Mouse (Mus musculus) c-Kit-negative CD71-positive TER-119-positive erythroid progenitor cells, embryonic 14.5 days (primary cell): ENCODE data around the gene Pgrmc2.

ENCODE experiments used
- DNase-seq: peaks from one replicate; pipeline ENCODE4 v3.0.0-alpha.2; 2013; ENCODE audit warnings: low read depth, low spot score

Gene Pgrmc2

DNA sequence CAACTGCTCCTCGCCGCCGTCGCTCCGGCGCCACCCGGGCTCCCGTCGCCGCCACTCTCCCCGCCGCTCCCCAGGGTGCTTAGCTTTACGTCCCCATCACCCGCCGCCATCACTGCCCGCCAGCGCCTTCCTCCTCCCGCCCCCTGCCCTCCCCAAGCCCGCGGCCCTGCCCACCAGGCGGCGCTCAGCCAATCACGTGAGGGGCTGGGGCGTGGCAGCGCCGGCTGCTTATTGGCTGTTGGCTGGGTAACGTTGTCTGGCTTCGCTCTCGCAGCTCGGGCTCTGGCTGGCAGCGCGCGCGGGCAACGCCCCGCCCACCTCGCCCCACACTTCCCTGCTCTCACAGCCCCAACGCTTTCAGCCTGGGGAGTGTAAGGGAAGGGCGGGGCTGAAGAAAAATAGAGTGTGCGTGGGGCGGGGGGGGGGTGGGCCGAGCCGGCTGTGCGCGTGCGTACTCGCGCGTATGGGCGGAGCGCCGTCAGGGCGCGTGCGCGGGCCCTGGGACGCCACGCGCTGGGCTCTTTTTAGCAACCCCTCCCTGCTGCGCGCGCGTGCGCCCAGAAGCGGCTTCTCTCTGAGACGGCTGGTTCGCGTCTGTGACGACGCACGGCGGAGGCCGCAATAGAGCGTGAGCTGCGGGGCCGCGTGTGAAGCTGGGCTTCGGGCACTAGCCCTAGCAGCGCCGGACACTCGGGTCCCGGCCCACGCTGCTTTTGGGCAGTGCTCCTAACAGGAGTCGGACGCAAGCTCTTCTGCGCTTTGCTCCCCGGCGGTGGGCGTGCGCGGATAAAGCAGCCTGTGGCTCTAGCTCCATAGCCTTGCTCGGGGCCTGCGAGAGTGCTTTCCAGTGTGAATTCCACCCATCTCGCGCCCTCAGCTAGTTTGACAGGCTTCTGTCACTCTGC is at the start of gene Pgrmc2:
TSS of gene Pgrmc2 (minus strand) at position 162 of the 905 bp plus-strand sequence.
- peak; percentile 97 for DNase-seq

DNA sequence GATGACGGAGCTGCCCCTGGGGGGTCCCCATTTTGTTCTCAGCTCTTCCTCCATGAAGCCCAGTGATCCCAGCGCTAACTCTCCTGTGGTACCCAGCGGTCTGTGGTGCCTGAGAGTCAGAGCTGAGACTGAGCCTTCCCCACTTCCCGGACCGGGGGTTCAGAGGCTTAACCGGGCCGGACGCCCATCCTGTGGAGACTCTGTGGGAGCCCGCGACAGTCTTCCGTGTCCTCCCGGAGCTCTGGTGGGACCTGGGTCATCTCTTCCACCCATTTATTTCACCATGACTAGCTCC is 41.1 kb upstream of the Pgrmc2 start:
- DNase-seq, result no peak

DNA sequence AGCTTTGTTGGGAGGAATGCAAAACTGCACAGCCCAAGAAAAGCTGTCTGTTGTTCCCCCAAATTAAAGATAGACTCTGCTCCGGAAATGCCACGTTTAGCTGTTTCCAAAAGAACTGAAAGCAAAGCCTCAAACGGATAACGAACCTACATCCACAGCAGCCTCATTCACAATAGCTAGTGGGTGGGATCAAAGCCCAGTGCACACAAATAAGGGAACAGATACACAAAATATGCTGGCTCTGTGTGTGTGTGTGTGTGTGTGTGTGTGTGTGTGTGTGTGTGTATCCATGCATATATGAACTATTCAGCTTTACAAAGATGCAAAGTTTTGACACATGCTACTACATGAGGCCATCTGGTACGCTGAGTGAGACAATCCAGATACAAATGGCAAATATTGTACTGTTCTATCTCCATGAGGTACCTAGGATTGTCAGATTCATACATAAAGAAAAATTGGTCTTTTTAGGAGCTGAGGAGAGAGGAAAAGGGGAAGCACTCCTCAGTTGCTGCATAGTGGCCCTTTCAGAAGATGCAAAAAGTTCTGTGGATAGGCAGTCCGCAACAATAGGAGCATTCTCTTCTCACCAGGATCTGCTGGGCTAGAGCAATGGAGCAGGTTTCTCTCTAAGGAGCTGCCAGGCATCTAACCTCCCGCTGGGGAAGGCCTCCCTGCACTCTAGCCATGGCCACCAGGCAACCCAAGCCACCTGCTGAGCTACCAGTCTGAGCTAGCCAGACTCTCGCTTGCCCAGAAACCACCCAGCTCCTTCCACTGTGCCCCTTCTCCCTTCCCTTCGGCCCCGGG is 40.5 kb upstream of the Pgrmc2 start:
- no peak for DNase-seq

DNA sequence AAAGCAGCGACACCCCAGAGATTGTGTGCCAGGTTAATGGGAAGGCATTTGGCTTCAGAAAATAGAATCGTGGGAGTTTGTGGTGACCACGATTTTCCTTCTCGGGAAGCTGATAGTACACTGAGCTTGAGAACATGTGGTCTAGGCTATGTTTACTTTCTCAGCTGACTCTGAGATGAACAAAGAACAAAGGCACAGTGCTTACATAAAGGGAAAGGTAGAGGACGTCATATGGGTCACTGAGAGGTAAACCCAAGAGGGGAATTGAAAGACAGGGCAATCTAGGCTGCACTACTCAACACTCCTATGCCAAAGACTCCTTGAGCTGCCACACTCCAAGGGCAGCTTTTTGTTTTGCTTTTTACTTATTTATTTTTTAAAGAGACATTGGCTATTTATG is 35.3 kb upstream of the Pgrmc2 start:
- no peak for DNase-seq

DNA sequence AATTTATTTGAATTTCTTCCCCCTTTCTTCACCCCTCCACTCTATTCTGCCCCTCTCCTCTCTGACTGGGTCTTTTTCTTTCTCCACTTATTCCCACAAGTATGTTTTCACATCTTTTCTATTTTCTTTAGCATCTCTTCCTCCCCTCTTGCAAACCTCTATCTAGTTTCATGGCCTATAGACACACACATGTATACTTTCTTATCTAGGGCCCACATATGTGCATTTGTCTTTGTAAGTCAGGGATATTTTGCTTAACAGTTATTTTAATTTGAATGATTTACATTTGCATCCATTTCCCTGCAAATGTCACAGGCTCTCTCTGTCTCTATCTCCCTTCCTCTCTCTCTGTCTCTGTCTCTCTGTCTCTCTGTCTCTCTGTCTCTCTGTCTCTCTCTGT is 34.6 kb upstream of the Pgrmc2 start:
- DNase-seq, result no peak

DNA sequence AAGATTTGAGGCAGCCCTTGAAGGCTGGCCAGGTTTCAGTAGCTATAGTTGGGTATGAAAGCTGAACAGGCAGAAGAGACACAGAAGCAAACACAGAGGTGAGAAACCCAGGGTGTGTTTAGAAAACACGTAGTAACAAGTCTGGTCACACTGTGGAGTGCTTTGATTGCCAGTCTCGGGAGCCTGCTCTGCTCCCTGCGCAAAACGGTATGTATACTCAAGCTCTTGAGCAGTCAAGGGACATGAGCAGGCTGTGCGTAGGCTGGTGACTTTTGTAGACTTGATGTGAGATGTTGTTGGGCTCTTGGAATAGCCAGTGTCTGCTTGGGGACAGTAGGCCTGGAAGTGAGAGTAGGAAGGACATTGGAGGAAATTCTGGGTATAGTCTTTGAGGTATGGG is 30.3 kb upstream of the Pgrmc2 start:
- DNase-seq, result no peak

DNA sequence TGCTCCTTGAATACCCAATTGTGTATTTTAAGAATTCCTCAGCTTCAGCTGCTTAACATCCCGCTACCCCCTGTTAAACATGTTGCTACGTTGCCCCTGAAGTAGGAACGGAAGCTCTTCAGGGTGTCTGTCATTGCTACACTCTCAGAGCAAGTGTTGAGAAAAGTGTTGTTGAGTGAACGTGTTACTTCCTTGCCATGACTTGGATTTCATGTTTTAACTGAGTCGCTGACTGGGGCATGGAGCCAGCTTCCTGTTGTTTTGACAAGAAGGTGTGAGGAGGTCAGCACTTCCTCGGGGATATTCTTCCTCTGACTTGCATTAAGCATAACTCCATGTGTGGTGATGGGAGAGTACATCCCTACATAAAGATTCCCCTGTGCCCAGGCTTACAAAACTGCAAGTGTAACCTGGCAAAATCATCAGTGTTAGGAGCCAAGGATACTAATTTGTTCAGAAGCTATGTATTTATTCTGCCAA is 25.5 kb upstream of the Pgrmc2 start:
- DNase-seq, result no peak

DNA sequence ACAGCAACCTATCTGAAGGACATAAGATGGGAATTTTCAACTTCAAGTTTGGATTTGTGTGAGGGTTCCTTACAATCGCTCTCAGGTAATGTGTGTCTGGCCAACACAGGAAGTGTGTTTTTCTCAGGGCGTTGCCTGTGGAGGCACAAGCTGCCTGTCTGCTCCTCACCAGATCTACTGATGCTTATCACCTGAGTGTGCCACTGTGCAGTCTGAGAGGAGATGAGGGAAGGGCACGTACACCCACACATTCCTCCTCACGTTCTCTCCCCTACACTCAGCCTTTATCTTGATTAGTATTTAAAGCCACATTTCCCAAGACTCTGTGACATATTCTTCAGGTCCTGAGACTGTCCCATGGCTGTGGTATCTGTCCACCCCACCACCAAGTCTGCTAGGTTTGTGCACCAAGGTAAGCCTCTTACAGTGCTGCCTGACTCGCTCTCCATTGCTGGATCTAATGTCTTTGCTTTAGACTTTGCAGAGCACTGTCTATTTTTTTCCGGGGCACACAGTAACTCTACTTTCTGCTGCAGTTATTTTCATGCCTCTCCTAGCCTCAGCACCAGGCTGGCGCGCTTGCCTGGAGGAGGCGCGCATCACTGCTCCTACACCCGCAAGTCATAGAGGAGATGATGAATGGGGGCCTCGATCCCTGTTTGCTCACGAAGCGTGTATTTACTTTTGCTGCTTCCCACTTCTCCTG is 24.9 kb upstream of the Pgrmc2 start:
- DNase-seq, result no peak

DNA sequence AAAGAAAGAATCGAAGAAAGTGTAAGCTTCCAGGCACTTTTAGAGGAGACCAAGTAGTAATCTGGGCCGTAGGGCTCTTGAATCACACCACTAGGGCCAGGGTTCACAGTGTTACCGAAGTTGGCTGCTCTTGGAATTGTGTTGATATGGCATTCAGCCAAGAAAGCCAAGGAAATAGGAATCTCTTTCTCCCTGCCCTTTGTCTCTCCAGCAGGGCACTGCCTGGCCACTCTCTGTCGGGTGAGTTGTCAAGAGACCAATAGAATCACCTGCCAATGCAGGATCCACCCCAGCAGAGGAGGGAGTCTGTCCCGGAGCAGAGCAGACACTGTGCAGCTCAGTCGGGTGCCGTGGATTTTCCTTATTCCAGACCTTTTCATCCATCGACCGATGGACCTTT is 19.1 kb upstream of the Pgrmc2 start:
- no peak for DNase-seq

DNA sequence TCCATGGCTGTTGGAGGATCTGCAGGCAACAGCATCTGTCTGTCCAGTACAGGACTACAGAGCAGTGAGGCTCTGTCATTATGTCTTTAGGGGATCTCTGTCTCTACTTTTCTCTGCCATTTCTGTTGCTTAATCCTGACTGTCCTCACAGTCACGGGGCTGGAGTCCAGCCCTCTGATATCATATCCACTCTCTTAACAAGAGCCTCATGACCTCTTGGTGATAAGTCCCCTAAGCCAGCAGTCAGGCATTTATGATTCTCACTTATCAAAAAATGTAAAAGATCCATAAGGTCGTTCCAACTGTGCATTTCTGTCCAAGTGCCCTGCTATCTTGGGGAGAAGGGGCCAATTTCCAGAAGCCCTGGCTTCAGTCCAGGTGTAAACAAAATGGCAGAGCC is 17.3 kb upstream of the Pgrmc2 start:
- DNase-seq, result no peak

DNA sequence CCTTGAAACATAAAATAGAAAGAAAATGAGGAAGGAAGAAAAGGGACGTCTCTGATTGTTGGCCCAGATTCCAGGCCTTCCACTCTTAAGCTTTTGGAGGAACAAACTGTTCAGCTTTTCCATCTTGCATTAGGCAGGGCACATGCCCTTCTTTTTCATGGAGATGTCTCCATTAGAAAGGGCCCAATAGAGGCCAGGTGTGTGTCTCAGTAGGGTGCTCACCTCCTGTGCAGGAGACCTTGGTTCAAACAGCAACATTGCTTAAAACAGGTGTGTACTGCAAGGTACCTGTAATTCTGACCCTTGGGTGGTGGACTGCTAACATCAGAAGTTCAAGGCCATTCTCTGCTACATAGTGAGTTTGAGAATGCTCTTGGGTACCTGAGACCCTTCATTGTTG is 16.8 kb upstream of the Pgrmc2 start:
- no peak for DNase-seq

DNA sequence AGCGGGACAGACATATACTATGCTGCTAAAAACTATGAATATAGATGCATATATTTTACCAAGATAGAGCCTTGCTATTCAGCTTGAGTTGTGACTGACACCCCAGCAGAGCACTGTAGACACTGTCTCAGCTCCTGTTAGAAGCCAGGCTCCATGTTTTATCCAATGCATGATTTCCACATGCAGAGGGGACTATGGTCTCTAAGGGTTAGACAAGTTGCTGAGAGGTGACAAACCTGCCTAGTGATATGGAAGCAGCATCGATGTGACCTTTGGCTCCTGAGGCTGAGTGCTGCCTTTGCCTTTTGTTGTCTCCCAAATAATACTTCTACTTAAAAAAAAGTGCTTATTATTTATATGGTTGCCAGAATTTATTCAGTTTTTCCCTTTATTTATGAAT is 10.4 kb upstream of the Pgrmc2 start:
- DNase-seq, result no peak

DNA sequence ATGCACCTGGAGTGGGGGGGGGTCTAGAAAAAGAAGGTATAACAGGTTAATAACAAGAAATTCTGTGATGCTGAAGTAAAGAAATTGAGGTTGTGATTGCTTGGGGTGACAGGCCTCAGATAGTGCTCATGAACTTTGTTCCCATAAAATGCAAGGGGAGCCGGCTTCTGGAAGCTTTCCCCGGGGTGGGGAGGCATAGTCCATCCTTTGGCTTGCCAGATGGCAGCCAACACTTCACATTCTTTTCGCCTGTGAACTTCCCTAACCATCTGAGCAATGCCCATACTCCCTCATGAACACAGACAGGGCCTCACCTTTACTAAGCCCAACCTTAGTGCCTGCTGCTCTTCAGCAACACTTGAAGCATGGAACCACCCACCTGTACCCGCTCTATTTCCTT is 9.5 kb upstream of the Pgrmc2 start:
- DNase-seq, result no peak

DNA sequence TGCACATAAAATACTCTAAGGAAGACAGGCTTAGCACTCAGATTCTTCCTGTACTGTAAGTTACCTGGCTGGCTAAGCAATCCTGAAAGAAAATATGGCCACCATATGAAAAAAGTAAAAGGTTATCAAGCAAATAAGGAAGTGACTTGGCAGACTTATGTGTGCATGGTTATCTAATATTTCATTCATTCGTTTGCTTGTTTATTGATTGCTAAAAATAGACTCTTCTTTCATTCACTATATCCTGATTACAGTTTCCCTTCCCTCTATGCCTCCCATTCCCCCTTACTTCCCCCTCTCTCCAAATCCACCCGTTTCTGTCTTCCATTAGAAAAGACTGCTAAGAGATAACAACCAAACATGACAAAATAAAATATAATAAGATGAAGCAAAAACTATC is 8.0 kb upstream of the Pgrmc2 start:
- DNase-seq, result no peak

DNA sequence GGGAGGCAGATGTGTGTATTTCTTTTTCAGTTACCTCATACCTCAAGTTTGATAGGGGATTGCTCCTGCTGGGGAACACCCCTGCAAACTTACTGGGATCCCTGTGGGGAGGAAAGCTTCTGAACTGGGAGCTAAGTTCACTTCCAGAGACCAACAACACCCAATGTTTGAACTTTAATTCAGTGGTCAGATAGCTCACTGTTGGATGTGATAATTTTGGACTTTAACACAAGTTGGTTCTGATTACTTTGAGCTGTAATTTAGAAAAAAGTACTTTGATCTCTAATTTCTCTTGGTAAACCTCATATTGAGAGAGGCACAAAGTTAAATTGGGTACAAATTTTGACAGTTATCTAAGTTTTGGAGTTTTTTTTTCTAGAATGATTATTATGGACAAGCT is 4.2 kb upstream of the Pgrmc2 start:
- DNase-seq, result no peak

DNA sequence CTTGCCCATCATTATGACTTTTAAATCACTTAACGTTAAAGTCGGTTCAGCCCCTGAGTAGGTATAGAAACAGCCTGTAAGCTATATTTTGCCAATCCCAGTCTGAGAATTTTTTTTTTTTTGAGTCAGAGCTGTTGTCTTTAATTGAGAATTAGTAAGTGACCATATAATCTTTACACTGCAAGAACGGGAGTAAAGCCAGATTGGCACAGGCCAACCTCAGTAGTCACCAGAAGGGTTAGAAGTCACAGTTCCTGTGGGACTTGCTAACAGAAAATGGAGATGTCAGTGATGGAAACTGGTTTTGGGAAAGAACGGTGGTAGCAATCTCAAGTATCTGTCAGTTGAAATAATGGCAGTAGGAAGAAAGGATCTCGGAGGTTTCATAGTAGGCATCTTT is 1.6 kb upstream of the Pgrmc2 start:
- DNase-seq, result no peak

DNA sequence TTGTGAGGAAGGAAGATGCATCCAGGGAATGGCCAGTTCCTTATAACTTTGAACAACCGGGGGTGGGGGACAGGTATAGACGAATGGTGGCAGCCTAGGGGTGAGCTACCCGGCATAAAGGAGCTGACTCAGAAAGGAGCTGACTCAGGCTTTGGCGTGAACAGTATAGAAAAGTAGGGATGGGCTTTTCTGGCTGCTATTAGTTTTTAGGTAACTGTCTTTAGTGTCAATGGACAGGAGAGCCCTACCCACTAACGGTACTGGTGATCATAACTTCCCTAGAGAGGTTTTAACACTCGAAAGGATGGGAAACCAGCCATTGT is 905 bp upstream of the Pgrmc2 start:
- no peak for DNase-seq

DNA sequence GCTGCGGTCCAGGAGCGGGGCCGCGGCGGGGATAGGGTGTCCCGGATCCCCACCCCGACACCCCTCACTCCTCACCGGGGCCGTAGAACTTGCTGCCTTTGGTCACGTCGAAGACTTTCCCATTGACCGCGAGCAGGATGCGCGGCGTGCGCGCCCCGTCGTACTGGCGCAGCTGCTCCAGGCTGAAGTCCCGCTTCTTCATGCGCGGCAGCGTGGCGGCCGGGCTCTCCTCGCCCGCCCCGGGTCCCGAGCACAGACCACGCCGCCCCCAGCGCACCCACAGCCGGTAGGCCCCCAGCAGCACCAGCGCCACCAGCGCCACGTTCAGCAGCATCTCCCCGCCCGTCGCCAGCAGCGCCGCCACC is 344 bp downstream of the Pgrmc2 start:
- DNase-seq, result peak; percentile 13

DNA sequence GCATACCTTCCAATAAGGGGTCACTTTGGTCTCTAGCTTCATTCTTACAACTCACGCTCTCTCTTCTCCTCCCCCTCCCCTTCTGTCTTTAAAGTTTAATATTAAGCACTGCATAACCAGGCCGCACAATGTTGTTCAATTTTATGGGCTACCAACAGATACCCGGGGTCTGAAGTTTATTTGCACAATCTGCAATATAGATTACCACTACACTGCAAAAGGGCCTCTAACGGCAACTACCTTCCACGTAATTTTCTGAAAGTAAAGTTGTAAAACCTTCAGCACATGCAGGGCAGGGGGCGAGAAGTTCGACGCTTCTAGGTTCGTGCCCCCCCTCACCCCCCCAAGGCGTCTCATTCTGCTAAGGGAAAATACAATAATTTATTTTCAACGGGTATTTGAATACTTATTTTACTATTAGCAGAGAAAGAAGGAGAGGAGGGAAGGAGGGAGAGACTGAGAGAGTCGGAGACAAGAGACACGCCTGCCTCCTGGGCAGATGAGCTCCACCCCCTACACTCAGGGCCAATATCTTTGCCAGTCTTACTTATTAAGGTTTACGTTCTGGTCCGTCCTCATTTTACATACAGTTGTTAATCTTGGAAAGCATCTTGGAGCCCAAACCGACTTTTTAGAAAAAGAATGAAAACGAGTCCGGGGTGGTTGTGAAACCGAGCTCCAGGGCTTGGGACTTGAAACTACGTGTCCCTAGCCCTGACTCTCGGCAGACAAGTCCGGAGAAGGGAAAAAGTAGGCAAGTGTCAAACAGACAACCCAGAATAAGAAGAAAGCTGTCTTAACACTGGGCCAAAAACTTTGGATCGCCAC is 1.2 kb downstream of the Pgrmc2 start:
- DNase-seq, result peak; percentile 47

DNA sequence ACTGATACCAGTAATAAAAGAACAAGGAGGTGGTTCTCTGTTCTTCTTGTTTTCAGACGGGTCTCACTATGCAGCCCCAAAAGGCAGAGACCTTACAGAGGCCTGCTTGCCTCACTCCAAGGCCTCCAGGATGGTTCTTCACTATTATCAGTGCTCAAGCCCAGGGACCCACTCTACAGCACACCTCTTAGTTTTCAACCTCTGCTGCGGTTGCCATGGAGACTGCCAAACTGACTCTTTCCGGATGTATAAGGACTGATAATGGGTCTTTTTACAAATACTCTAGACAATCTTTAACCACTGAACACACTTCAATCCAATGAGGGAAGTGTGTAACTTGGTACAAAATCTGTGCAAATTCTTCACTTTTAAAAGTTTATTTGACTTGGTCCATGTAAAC is 2.1 kb downstream of the Pgrmc2 start:
- DNase-seq, result no peak

DNA sequence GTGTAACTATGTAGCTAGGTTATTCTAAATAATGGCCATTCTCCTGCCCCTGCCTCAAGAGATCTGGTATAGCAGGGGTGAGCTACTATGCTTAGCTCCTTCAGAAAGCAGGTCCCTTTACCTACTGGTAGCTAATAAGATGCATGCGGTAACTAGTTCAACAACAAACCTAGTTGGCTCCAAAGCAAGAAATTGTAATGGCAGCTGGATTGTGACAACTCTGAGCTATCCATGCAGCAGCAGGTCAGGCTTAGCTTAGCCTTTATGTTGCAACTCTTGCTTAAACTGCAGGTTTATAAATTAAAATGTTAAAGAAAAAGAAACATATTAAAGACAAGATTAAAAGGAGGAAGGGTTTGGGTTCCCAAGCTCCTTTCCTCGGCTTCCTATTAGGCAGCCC is 4.2 kb downstream of the Pgrmc2 start:
- no peak for DNase-seq

DNA sequence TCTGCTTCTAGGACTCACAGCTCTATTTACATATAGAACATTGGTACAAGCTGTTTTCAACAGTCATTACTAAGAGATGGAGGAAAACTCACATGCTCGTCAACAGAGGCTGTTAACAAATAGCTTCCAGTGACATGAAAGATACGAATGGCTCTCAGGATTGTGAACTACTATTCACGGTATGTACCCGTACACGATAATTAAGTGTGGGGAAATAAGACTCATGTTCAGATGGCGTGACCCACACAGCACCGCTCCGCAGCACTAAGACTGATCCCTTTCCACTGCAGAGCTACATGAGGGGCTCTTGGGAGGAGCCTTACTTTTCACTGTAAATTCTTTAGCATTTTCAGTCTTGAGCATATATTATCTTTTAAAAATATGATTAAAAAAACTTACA is 7.5 kb downstream of the Pgrmc2 start:
- DNase-seq, result no peak
